Mouse (Mus musculus) stomach, embryonic 14.5 days (tissue): ENCODE data around the gene Itpr2. TPM values are rescaled to one million over a fixed set of nuclear protein-coding genes. Genes with fewer than 3 reads are reported as not detected.

ENCODE experiments used
- ATAC-seq: fragments of 200-750 bp; cut with Nextera tagmentation; 2 replicates; pipeline ENCODE4 v1.8.0; 2017; ENCODE audit warnings: low read depth, moderate TSS enrichment; ENCODE audit not compliant: insufficient number of reproducible peaks, insufficient read depth, low FRiP score
- H3K27ac ChIP-seq: fragments of 300-500 bp; sonication (generic); 2 replicates; pipeline ENCODE4 v1.5.1; 2014; ENCODE audit warnings: mild to moderate bottlenecking, low read length, moderate library complexity, mixed read lengths
- H3K27me3 ChIP-seq: fragments of 300-500 bp; sonication (generic); 2 replicates; pipeline ENCODE4 v1.6.1; 2014; ENCODE audit warnings: low read length, control low read depth, mixed read lengths; ENCODE audit not compliant: control insufficient read depth, insufficient read depth
- H3K36me3 ChIP-seq: fragments of 300-500 bp; sonication (generic); 2 replicates; pipeline ENCODE4 v1.6.1; 2014; ENCODE audit warnings: mild to moderate bottlenecking, control low read depth, low read length, moderate library complexity, mixed read lengths; ENCODE audit not compliant: control insufficient read depth, insufficient read depth
- H3K4me1 ChIP-seq: fragments of 300-500 bp; sonication (generic); 2 replicates; pipeline ENCODE4 v1.6.1; 2014; ENCODE audit warnings: low read length, control low read depth, mixed read lengths; ENCODE audit not compliant: control insufficient read depth, insufficient read depth
- H3K4me2 ChIP-seq: fragments of 300-500 bp; sonication (generic); replicated peaks from 2 replicates; pipeline ENCODE4 v1.6.1; 2014; ENCODE audit warnings: low read depth, low read length, control low read depth
- H3K4me3 ChIP-seq: fragments of 300-500 bp; sonication (generic); 2 replicates; pipeline ENCODE4 v1.5.1; 2014; ENCODE audit warnings: low read depth, low read length, control low read depth
- H3K9ac ChIP-seq: fragments of 300-500 bp; sonication (generic); replicated peaks from 2 replicates; pipeline ENCODE4 v1.6.1; 2014; ENCODE audit warnings: low read depth, mild to moderate bottlenecking, control low read depth, low read length, moderate library complexity, mixed read lengths
- H3K9me3 ChIP-seq: fragments of 300-500 bp; sonication (generic); 2 replicates; pipeline ENCODE4 v1.6.1; 2016; ENCODE audit warnings: low read depth, low read length, control low read depth; ENCODE audit not compliant: control insufficient read depth
- WGBS: fragments of 180-500 bp; shearing (Covaris S2); extraction: QIAGEN DNeasy Blood & Tissue Kit; methylation state at CpG from one replicate; pipeline ENCODE4 v1.1.7; 2014; 5-methylcytosine and 5-hydroxymethylcytosine counted together
- polyA plus RNA-seq: library from polyadenylated mRNA; unstranded; fragments of >200 nt; fragmentation: Nextera tagmentation; extraction: Ambion mirVana; gene quantifications from 2 replicates; pipeline ENCODE4 v1.2.1, GENCODE M21; 2014

The Itpr2 gene
- polyA plus RNA-seq, 1 experiment from 2014 or later, result 10.0 TPM

- H3K27ac ChIP-seq, result no peak overlapping the region
- H3K4me1 ChIP-seq, result peaks cover 13% of the 10 kb centered on the region; the same call in 1 of the 2 replicates
- no peak overlapping the region for H3K4me2 ChIP-seq
- no peaks in the 10 kb centered on the region for H3K27me3 ChIP-seq
- H3K9ac ChIP-seq, result no peak overlapping the region
- H3K36me3 ChIP-seq, result no peaks in the 10 kb centered on the region
- no peaks in the 10 kb centered on the region for H3K9me3 ChIP-seq
- no peak overlapping the region for H3K4me3 ChIP-seq
- no peak for ATAC-seq
- WGBS, result 92% methylated on average over 5 of the region's 5 CpGs
Observed at GRCm38 (mm10) chr6:146273256-146273655, 228.8 kb downstream of the Itpr2 start.

GRCm38 (mm10) chr6:146272253-146273036 is 229.6 kb downstream of the Itpr2 start:
- no peak overlapping the region for H3K4me3 ChIP-seq
- peaks cover 13% of the 10 kb centered on the region; the same call in 1 of the 2 replicates for H3K4me1 ChIP-seq
- no peaks in the 10 kb centered on the region for H3K36me3 ChIP-seq
- H3K9me3 ChIP-seq, result no peaks in the 10 kb centered on the region
- no peaks in the 10 kb centered on the region for H3K27me3 ChIP-seq
- H3K4me2 ChIP-seq, result no peak overlapping the region
- ATAC-seq, result no peak
- no peak overlapping the region for H3K9ac ChIP-seq
- no peak overlapping the region for H3K27ac ChIP-seq
- WGBS, result 75% methylated on average over 5 of the region's 5 CpGs

GRCm38 (mm10) chr6:146270776-146271533 is 231.1 kb downstream of the Itpr2 start:
- Histone ChIP-seq H3K4me3 (no peak overlapping the region), H3K9me3 (no peaks in the 10 kb centered on the region), H3K4me1 (peaks cover 13% of the 10 kb centered on the region; the same call in 1 of the 2 replicates), H3K27ac (peak overlapping the region; percentile 10; the same call in 1 of the 2 replicates), H3K4me2 (no peak overlapping the region), H3K36me3 (no peaks in the 10 kb centered on the region), H3K27me3 (no peaks in the 10 kb centered on the region), H3K9ac (no peak overlapping the region)
- ATAC-seq, result 0 out of 2 replicates have a peak, but pooled peaks have one; percentile 18
- 58% methylated on average over 12 of the region's 12 CpGs for WGBS

GRCm38 (mm10) chr6:146270162-146270561 is 231.9 kb downstream of the Itpr2 start:
- Histone ChIP-seq H3K4me2 (no peak overlapping the region), H3K9me3 (no peaks in the 10 kb centered on the region), H3K36me3 (no peaks in the 10 kb centered on the region), H3K27ac (no peak overlapping the region; the same call in 1 of the 2 replicates), H3K27me3 (no peaks in the 10 kb centered on the region), H3K4me1 (peaks cover 13% of the 10 kb centered on the region; the same call in 1 of the 2 replicates), H3K9ac (no peak overlapping the region), H3K4me3 (no peak overlapping the region)
- 13% methylated on average over 5 of the region's 5 CpGs for WGBS
- ATAC-seq, result no peak

- no peaks in the 10 kb centered on the region for H3K27me3 ChIP-seq
- no peaks in the 10 kb centered on the region for H3K36me3 ChIP-seq
- H3K4me3 ChIP-seq, result no peak overlapping the region
- WGBS, result 91% methylated on average over 5 of the region's 5 CpGs
- no peaks in the 10 kb centered on the region for H3K9me3 ChIP-seq
- peaks cover 13% of the 10 kb centered on the region; the same call in 1 of the 2 replicates for H3K4me1 ChIP-seq
- H3K9ac ChIP-seq, result no peak overlapping the region
- ATAC-seq, result no peak
- H3K4me2 ChIP-seq, result no peak overlapping the region
- H3K27ac ChIP-seq, result no peak overlapping the region
Observed at GRCm38 (mm10) chr6:146269291-146269690, 232.7 kb downstream of the Itpr2 start.

GRCm38 (mm10) chr6:146260674-146261376 is 241.2 kb downstream of the Itpr2 start:
- no peak overlapping the region for H3K4me3 ChIP-seq
- no peak overlapping the region for H3K27ac ChIP-seq
- H3K4me1 ChIP-seq, result peaks cover 3% of the 10 kb centered on the region; the same call in 1 of the 2 replicates
- no peak overlapping the region for H3K9ac ChIP-seq
- no peaks in the 10 kb centered on the region for H3K27me3 ChIP-seq
- H3K4me2 ChIP-seq, result no peak overlapping the region
- WGBS, result 84% methylated on average over 7 of the region's 7 CpGs
- H3K36me3 ChIP-seq, result no peaks in the 10 kb centered on the region
- no peaks in the 10 kb centered on the region for H3K9me3 ChIP-seq
- ATAC-seq, result no peak

- H3K4me1 ChIP-seq, result peaks cover 3% of the 10 kb centered on the region; the same call in 1 of the 2 replicates
- ATAC-seq, result no peak
- no peak overlapping the region for H3K4me2 ChIP-seq
- no peaks in the 10 kb centered on the region for H3K27me3 ChIP-seq
- 93% methylated on average over 5 of the region's 5 CpGs for WGBS
- no peak overlapping the region for H3K27ac ChIP-seq
- no peak overlapping the region for H3K9ac ChIP-seq
- no peaks in the 10 kb centered on the region for H3K36me3 ChIP-seq
- H3K9me3 ChIP-seq, result no peaks in the 10 kb centered on the region
- H3K4me3 ChIP-seq, result no peak overlapping the region
Observed at GRCm38 (mm10) chr6:146258751-146259150, 243.3 kb downstream of the Itpr2 start.

- H3K4me3 ChIP-seq, result no peak overlapping the region
- H3K4me1 ChIP-seq, result peaks cover 3% of the 10 kb centered on the region; the same call in 1 of the 2 replicates
- no peaks in the 10 kb centered on the region for H3K36me3 ChIP-seq
- 97% methylated on average over 3 of the region's 3 CpGs for WGBS
- ATAC-seq, result no peak
- no peaks in the 10 kb centered on the region for H3K9me3 ChIP-seq
- H3K9ac ChIP-seq, result no peak overlapping the region
- no peak overlapping the region for H3K27ac ChIP-seq
- H3K4me2 ChIP-seq, result no peak overlapping the region
- no peaks in the 10 kb centered on the region for H3K27me3 ChIP-seq
Observed at GRCm38 (mm10) chr6:146258261-146258660, 243.8 kb downstream of the Itpr2 start.
